Mouse (Mus musculus) intestine, embryonic 14.5 days (tissue): ENCODE results near the gene Cryaa. TPM values are rescaled to one million over a fixed set of nuclear protein-coding genes. Genes with fewer than 3 reads are reported as not detected.

ENCODE experiments used
- ATAC-seq: fragments of 200-750 bp; cut with Nextera tagmentation; replicated peaks from 2 replicates; pipeline ENCODE4 v1.8.0; 2017; ENCODE audit warnings: low read depth, moderate number of reproducible peaks, moderate TSS enrichment, moderate library complexity; ENCODE audit not compliant: low FRiP score, low TSS enrichment
- DNase-seq: peaks from one replicate; pipeline ENCODE4 v3.0.0-alpha.2; 2018; ENCODE audit warnings: low spot score
- H3K27ac ChIP-seq: fragments of 300-500 bp; sonication (generic); 2 replicates; pipeline ENCODE4 v1.5.1; 2014; ENCODE audit warnings: low read depth, mild to moderate bottlenecking, control low read depth
- H3K27me3 ChIP-seq: fragments of 300-500 bp; sonication (generic); replicated peaks from 2 replicates; pipeline ENCODE4 v1.6.1; 2014; ENCODE audit warnings: low read length, control low read depth; ENCODE audit not compliant: control insufficient read depth, insufficient read depth
- H3K36me3 ChIP-seq: fragments of 300-500 bp; sonication (generic); 2 replicates; pipeline ENCODE4 v1.6.1; 2014; ENCODE audit warnings: low read length, control low read depth; ENCODE audit not compliant: control insufficient read depth, insufficient read depth
- H3K4me1 ChIP-seq: fragments of 300-500 bp; sonication (generic); replicated peaks from 2 replicates; pipeline ENCODE4 v1.6.1; 2014; ENCODE audit warnings: low read length, control low read depth, mixed read lengths; ENCODE audit not compliant: control insufficient read depth, insufficient read depth
- H3K4me2 ChIP-seq: fragments of 300-500 bp; sonication (generic); 2 replicates; pipeline ENCODE4 v1.6.1; 2014; ENCODE audit warnings: low read length
- H3K4me3 ChIP-seq: fragments of 300-500 bp; sonication (generic); 2 replicates; pipeline ENCODE4 v1.5.1; 2014; ENCODE audit warnings: low read depth, low read length, control low read depth, mixed read lengths
- H3K9ac ChIP-seq: fragments of 300-500 bp; sonication (generic); 2 replicates; pipeline ENCODE4 v1.6.1; 2014; ENCODE audit warnings: mild to moderate bottlenecking, low read length
- H3K9me3 ChIP-seq: fragments of 300-500 bp; sonication (generic); 2 replicates; pipeline ENCODE4 v1.6.1; 2016; ENCODE audit warnings: low read length, control low read depth; ENCODE audit not compliant: control insufficient read depth
- WGBS: fragments of 180-500 bp; shearing (Covaris S2); extraction: QIAGEN DNeasy Blood & Tissue Kit; methylation state at CpG from one replicate; pipeline ENCODE4 v1.1.7; 2014; 5-methylcytosine and 5-hydroxymethylcytosine counted together
- polyA plus RNA-seq: library from polyadenylated mRNA; unstranded; fragments of >200 nt; fragmentation: Nextera tagmentation; extraction: Ambion mirVana; gene quantifications from 2 replicates; pipeline ENCODE4 v1.2.1, GENCODE M21; 2014

Gene Cryaa
- polyA plus RNA-seq, 1 experiment from 2014 or later, result 0.14 TPM

DNA sequence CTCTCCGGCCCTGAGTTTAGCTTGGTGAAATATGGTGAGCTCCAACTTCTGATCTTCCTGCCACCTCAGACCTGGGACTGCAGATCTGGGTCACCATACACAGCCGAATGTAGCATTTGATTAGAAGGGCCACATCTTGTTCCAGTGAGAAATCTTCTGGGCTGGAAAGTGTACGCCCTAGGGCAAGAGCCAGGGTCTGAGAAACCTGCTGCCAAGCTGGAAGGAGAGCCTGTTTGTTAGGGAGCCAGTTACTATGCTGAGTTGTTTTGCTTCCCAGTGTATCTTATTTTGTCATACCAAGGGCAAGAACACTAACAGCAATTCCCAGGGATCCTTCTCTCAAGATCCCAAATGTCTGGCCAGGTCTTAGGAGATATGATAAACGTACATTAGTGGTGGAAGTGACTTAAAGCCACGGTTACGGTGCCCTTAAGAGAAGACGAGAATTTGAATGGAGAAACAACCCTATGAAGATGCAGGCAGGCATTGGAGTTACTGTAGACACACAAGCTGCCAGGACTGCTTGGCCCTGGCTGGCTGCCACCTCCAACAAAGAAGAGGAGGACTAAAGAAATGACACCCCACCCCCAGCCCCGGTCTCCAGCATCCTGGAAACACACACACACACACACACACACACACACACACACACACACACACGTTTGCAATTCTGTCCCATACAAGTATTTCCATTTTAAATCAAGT lies 39.6 kb upstream of the Cryaa start:
- ATAC-seq, result no peak
- H3K36me3 ChIP-seq, result no peaks in the 10 kb centered on the region
- no peaks in the 10 kb centered on the region for H3K9me3 ChIP-seq
- 63% methylated on average over 9 of the region's 9 CpGs for WGBS
- no peak overlapping the region for H3K4me3 ChIP-seq
- H3K9ac ChIP-seq, result no peak overlapping the region
- no peak for DNase-seq
- H3K4me1 ChIP-seq, result peaks cover 8% of the 10 kb centered on the region
- H3K4me2 ChIP-seq, result no peak overlapping the region
- peaks cover 21% of the 10 kb centered on the region for H3K27me3 ChIP-seq
- no peak overlapping the region for H3K27ac ChIP-seq

DNA sequence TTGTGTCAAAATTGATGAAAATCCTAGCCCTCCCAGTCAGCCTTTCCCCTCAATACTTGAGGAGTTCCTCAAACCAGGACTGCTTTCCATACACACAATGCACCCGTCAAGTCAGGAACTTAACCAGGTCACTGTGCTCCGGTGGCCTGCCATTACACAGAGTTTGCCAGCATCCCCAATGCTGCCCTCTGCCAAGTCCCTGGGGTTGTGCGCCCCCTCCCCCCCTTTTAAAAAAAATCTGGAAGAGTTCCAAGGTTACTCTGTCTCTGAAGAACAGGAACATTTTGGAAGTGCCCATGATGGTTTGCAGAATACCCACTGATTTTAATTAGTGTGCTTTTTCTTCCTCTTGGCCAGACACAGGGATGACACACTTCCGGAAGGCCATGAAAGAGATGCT lies 38.0 kb upstream of the Cryaa start:
- H3K4me1 ChIP-seq, result peaks cover 8% of the 10 kb centered on the region
- no peak overlapping the region for H3K27ac ChIP-seq
- H3K4me2 ChIP-seq, result no peak overlapping the region
- no peaks in the 10 kb centered on the region for H3K9me3 ChIP-seq
- DNase-seq (no peak), ATAC-seq (no peak)
- 60% methylated on average over 4 of the region's 4 CpGs for WGBS
- no peaks in the 10 kb centered on the region for H3K36me3 ChIP-seq
- H3K4me3 ChIP-seq, result no peak overlapping the region
- peaks cover 21% of the 10 kb centered on the region for H3K27me3 ChIP-seq
- no peak overlapping the region for H3K9ac ChIP-seq

DNA sequence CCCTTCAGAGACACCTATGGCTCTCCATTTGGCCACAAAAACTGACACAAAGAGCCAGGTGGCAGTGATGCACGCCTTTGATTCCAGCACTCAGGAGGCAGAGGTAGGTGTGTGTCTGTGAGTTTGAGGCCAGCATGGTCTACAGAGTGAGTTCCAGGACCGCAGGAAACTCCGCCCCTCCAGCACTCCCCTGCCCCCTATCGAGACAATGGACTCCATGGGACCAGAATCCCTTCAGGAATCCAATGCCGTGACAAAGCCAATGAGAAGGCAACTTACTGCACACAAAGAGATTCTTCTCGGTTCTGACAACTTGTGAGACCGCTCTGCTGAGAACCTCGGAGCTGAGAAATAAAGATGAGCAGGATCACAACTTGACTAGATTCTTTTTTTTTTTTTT lies 35.3 kb upstream of the Cryaa start:
- Histone ChIP-seq H3K9me3 (no peaks in the 10 kb centered on the region), H3K9ac (no peak overlapping the region), H3K4me2 (no peak overlapping the region), H3K27me3 (no peaks in the 10 kb centered on the region), H3K27ac (no peak overlapping the region), H3K36me3 (peaks cover 12% of the 10 kb centered on the region), H3K4me3 (no peak overlapping the region), H3K4me1 (no peaks in the 10 kb centered on the region; the same call in 1 of the 2 replicates)
- 49% methylated on average over 8 of the region's 8 CpGs for WGBS
- ATAC-seq (no peak), DNase-seq (no peak)

DNA sequence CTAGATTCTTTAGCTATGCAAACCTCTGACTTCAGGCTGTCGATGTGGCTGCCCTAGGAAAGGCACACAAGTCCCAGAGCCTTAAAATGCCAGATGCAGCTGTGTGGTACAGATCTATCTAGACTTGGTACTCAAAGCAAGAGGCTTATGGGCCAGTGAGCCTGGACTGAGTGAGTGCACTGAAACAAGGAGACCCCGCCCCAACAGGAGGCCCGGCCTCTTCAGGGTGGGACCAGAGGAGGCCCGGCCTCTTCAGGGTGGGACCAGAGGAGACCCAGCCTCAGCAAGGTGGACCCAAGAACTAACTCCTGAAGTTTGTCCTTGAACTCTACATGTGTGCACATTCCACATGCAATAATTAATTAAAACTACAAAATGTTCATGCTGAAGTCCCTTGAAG lies 34.7 kb upstream of the Cryaa start:
- no peak overlapping the region for H3K4me3 ChIP-seq
- DNase-seq (no peak), ATAC-seq (no peak)
- no peak overlapping the region for H3K4me2 ChIP-seq
- H3K4me1 ChIP-seq, result no peaks in the 10 kb centered on the region
- peaks cover 18% of the 10 kb centered on the region for H3K36me3 ChIP-seq
- 73% methylated on average over 4 of the region's 4 CpGs for WGBS
- no peak overlapping the region for H3K27ac ChIP-seq
- no peaks in the 10 kb centered on the region for H3K27me3 ChIP-seq
- H3K9me3 ChIP-seq, result no peaks in the 10 kb centered on the region
- no peak overlapping the region for H3K9ac ChIP-seq

DNA sequence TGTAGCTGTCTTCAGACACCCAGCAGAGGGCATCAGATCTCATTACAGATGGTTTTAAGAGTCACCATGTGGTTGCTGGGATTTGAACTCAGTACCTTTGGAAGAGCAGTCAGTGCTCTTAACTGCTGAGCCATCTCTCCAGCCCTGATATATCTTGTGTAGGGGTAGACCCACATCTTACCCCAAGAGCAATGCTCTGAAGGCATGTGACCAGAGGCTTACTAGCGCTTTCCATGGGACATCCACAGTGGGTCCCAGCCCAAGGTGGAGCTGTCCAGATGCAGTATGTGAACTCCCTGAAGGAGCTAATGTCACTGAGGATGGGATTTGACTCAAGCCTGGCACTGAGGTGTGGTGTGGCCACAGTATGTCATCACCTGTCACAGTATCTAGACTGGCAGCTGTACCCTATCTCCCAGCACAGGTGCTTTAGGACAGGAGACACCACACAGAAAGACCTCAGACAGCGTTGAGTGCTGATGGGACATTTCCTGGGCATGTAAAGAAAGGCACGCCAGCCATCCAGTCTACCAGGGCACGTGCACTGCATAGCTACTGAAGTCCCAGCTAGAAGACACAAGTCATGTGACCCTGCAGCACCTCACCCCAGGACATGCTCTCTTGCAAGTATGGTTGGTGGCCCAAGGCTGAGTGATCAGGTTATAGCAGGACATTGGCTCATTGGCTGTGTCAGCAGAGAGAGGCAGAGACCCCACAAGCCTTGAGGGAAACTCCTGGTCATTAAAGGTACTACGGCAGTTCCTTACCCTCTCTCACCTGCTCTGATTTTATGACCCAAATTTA lies 31.2 kb upstream of the Cryaa start:
- no peak overlapping the region for H3K4me3 ChIP-seq
- H3K4me1 ChIP-seq, result no peaks in the 10 kb centered on the region
- peaks cover 52% of the 10 kb centered on the region for H3K36me3 ChIP-seq
- H3K27ac ChIP-seq, result no peak overlapping the region
- WGBS, result 91% methylated on average over 5 of the region's 5 CpGs
- no peaks in the 10 kb centered on the region for H3K9me3 ChIP-seq
- no peak for DNase-seq
- no peak overlapping the region for H3K9ac ChIP-seq
- no peak overlapping the region for H3K4me2 ChIP-seq
- ATAC-seq, result peak; percentile 40; the same call in 1 of the 2 replicates
- H3K27me3 ChIP-seq, result no peaks in the 10 kb centered on the region

DNA sequence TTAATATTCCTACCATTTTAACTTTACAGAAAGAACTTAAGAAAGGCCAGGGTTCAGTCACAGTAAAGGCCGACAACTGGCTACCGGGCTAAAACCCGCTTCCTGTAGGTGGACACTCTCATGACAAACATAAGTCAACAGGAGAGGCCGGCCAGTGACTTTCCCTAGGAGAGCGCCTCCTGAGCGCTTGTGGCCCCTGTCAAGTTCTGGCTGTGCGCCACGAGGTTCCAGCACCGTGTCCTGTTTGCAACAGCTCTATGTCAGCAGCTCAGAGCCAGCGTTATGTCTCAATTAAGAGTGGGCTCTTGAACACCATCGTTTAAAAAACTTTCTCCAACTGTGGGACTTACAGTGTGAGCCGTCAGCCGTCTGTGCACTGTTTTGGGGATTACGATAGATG lies 25.5 kb upstream of the Cryaa start:
- 86% methylated on average over 14 of the region's 14 CpGs for whole genome bisulfite sequencing
- Histone ChIP-seq H3K36me3 (peaks cover 96% of the 10 kb centered on the region), H3K9me3 (no peaks in the 10 kb centered on the region), H3K9ac (no peak overlapping the region), H3K27ac (no peak overlapping the region), H3K4me2 (no peak overlapping the region), H3K4me3 (no peak overlapping the region), H3K4me1 (peaks cover 2% of the 10 kb centered on the region), H3K27me3 (no peaks in the 10 kb centered on the region)
- no peak for DNase-seq
- no peak for ATAC-seq

DNA sequence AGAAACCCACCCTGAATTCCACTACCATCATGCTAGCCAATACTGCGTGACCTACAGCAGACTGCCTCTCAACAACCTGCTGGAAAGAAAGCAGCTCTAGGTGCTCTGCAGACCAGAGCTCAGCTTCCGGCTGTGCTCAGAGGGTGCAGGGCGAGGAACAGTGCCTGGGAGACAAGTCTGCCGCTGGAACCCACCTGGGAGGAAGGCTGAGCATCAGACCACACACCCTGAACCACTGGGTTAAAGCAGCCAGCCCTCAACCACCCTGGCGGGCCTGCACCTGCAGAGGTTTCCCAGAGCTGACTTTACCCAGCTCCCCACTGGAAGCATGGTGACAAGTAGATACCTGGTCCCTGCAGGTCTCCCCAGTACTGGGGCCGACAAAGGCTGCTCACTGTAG lies 24.3 kb upstream of the Cryaa start:
- no peak overlapping the region for H3K4me2 ChIP-seq
- peaks cover 89% of the 10 kb centered on the region for H3K36me3 ChIP-seq
- no peak overlapping the region for H3K9ac ChIP-seq
- H3K27ac ChIP-seq, result no peak overlapping the region
- ATAC-seq, result no peak
- DNase-seq, result no peak
- no peaks in the 10 kb centered on the region for H3K27me3 ChIP-seq
- WGBS, result 73% methylated on average over 6 of the region's 6 CpGs
- no peak overlapping the region for H3K4me3 ChIP-seq
- H3K9me3 ChIP-seq, result no peaks in the 10 kb centered on the region
- peaks cover 7% of the 10 kb centered on the region for H3K4me1 ChIP-seq

DNA sequence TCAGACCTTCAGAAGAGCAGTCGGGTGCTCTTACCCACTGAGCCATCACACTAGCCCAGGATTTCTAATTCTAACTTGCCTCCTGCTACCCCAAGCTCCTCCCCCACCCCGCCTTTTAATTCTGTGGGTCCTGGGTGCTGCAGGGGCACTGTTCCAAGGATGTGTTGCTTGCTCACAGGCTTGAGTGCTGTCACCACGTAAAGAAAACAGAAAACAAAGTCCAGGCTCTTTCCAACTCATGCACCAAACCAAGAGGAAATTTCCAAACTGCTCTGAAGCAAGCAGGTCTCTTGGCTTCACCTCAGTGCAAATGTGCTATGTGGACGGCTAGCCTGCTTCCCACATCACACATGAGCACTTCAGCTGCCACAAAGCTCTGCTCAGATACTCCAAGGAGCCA lies 22.2 kb upstream of the Cryaa start:
- Histone ChIP-seq H3K9me3 (no peaks in the 10 kb centered on the region), H3K27ac (no peak overlapping the region), H3K4me2 (no peak overlapping the region), H3K9ac (no peak overlapping the region), H3K27me3 (no peaks in the 10 kb centered on the region), H3K4me1 (peaks cover 11% of the 10 kb centered on the region), H3K4me3 (no peak overlapping the region), H3K36me3 (peaks cover 68% of the 10 kb centered on the region)
- ATAC-seq (no peak), DNase-seq (no peak)
- 78% methylated on average over 4 of the region's 4 CpGs for WGBS

DNA sequence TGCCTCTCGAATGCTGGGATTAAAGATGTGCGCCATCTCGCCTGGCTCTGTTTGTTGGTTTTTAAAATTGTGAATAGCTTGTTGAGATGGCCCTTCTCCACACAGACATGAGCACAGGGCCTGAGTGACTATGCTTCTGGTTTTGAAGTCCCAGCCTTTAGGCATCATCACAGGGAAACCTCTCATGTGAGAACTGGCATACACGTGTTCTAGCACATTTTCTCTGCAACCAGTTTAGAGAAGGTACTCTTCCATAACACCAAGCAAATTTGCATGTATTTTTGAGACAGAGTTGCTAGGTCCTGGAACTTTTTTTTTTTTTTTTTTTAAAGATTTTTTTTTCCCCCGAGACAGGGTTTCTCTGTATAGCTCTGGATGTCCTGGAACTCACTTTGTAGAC lies 20.9 kb upstream of the Cryaa start:
- H3K9me3 ChIP-seq, result no peaks in the 10 kb centered on the region
- H3K36me3 ChIP-seq, result peaks cover 55% of the 10 kb centered on the region
- ATAC-seq, result no peak
- H3K4me1 ChIP-seq, result peaks cover 11% of the 10 kb centered on the region
- no peaks in the 10 kb centered on the region for H3K27me3 ChIP-seq
- H3K4me3 ChIP-seq, result no peak overlapping the region
- no peak overlapping the region for H3K9ac ChIP-seq
- 89% methylated on average over 5 of the region's 5 CpGs for whole genome bisulfite sequencing
- DNase-seq, result no peak
- no peak overlapping the region for H3K27ac ChIP-seq
- H3K4me2 ChIP-seq, result no peak overlapping the region
